ENCODE assay signal across 9 mouse cellular contexts in the genomic region with DNA sequence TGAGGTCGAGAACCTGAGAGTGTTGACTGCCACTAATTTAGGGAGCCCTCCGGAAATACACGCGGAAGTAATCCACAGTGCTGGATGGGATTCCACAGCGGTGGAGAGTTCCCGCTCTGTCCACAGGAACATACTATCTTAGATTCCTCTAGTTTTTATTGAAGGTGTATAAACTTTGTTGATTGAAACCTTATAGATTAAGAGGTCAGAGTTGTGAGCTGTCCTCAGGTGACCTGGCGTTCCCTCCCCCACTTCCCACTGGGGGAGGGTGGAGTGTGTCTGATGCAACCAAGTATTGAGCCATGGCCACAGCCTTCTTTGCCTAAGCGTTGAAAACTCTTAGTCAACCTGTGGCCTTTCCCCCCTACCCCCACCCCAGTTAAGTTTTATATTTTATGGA. TPM values are rescaled to one million over a fixed set of nuclear protein-coding genes. Genes with fewer than 3 reads are reported as not detected.
A peak's percentile ranks its signal among the peaks of the same experiment; 100 is the strongest.
DNase-seq lines count a peak whose midpoint lies in the region; ATAC-seq and TF ChIP-seq lines count a peak whose summit lies in the region.
"Had no signal": no experiment of that assay in that cellular context is flagged by ENCODE, and none has a peak within 500 bp of the region (broad histone marks: within the 10 kb centered on the region; RNA-seq: fewer than 3 reads in every experiment).

No protein-coding gene starts in this region.

- DNase-seq in kidney, postnatal 0 days (ENCODE audit: low spot score): no peak
- DNase-seq in urinary bladder, postnatal 4 days (ENCODE audit: low spot score in 2 of 2): no peak
- no peak for DNase-seq in urinary bladder, adult 2 months (ENCODE audit: low spot score)
- DNase-seq in left cerebral cortex, adult 11 months (ENCODE audit: low spot score): no peak

- H3K4me1 ChIP-seq in E14TG2a.4 (replicated peaks; ENCODE audit: low read depth, low read length): peaks cover 78% of the 10 kb centered on the region
- H3K4me1 ChIP-seq in embryonic facial prominence, embryonic 13.5 days: peaks cover 49% of the 10 kb centered on the region
- peaks cover 28% of the 10 kb centered on the region for H3K4me1 ChIP-seq in kidney, postnatal 0 days (replicated peaks; ENCODE audit: insufficient read depth, low read length)
- peaks cover 45% of the 10 kb centered on the region for H3K4me1 ChIP-seq in midbrain, embryonic 12.5 days

- H3K9me3 ChIP-seq in E14TG2a.4 (ENCODE audit: low read length): peaks cover 35% of the 10 kb centered on the region
- H3K9me3 ChIP-seq in embryonic facial prominence, embryonic 13.5 days: no peaks in the 10 kb centered on the region
- no peaks in the 10 kb centered on the region for H3K9me3 ChIP-seq in kidney, postnatal 0 days (replicated peaks; ENCODE audit: low read length)
- no peaks in the 10 kb centered on the region for H3K9me3 ChIP-seq in midbrain, embryonic 12.5 days
- H3K9me3 ChIP-seq: heart, embryonic 15.5 days had no signal

- H3K27me3 ChIP-seq in E14TG2a.4 (ENCODE audit: insufficient read depth, low read length): no peaks in the 10 kb centered on the region
- peaks cover 9% of the 10 kb centered on the region; the same call in 1 of the 2 replicates for H3K27me3 ChIP-seq in embryonic facial prominence, embryonic 13.5 days
- H3K27me3 ChIP-seq in kidney, postnatal 0 days (ENCODE audit: insufficient read depth, low read length): no peaks in the 10 kb centered on the region
- H3K27me3 ChIP-seq in midbrain, embryonic 12.5 days: peaks cover 10% of the 10 kb centered on the region; the same call in 1 of the 2 replicates
- H3K27me3 ChIP-seq: heart, embryonic 15.5 days had no signal

- 79% methylated on average over 8 of the region's 8 CpGs for WGBS in embryonic facial prominence, embryonic 13.5 days
- 31% methylated on average over 8 of the region's 8 CpGs for WGBS in kidney, postnatal 0 days
- 86% methylated on average over 8 of the region's 8 CpGs for WGBS in midbrain, embryonic 12.5 days

- no peak for ATAC-seq in embryonic facial prominence, embryonic 13.5 days (ENCODE audit: insufficient number of reproducible peaks, insufficient read depth, low FRiP score, low TSS enrichment, low read depth)
- ATAC-seq in kidney, postnatal 0 days (replicated peaks; ENCODE audit: low FRiP score, low read depth): no peak
- ATAC-seq in midbrain, embryonic 12.5 days (ENCODE audit: low FRiP score, low read depth): no peak
- ATAC-seq in megakaryocyte-erythroid progenitor cell, adult 5-6 weeks (replicated peaks; ENCODE audit: low FRiP score, low TSS enrichment, poor library complexity, severe bottlenecking): no peak

- TF ChIP-seq CTCF in E14TG2a.4 (conservative IDR thresholded peaks at IDR 0.05; ENCODE audit: low read length): no peak
- TF ChIP-seq CTCF in kidney, postnatal 0 days (IDR thresholded peaks at IDR 0.05; ENCODE audit: low read depth): no peak

- no peak overlapping the region for H3K9ac ChIP-seq in embryonic facial prominence, embryonic 13.5 days
- peak overlapping the region; percentile 99 for H3K9ac ChIP-seq in kidney, postnatal 0 days (ENCODE audit: low read depth, low read length)
- H3K9ac ChIP-seq in midbrain, embryonic 12.5 days (replicated peaks): no peak overlapping the region

- peak overlapping the region; percentile 89 for H3K4me3 ChIP-seq in E14TG2a.4 (replicated peaks; ENCODE audit: low read length)
- H3K4me3 ChIP-seq in embryonic facial prominence, embryonic 13.5 days: no peak overlapping the region
- peak overlapping the region; percentile 92 for H3K4me3 ChIP-seq in kidney, postnatal 0 days (replicated peaks; ENCODE audit: low read depth, low read length)
- 0 out of 2 replicates have a peak overlapping the region, but pooled peaks have one; percentile 83 for H3K4me3 ChIP-seq in midbrain, embryonic 12.5 days

- peak overlapping the region; percentile 91; the same call in 1 of the 2 replicates for H3K4me2 ChIP-seq in embryonic facial prominence, embryonic 13.5 days
- peak overlapping the region; percentile 92 for H3K4me2 ChIP-seq in kidney, postnatal 0 days (ENCODE audit: low read length)
- peak overlapping the region; percentile 87 for H3K4me2 ChIP-seq in midbrain, embryonic 12.5 days (replicated peaks)

- H3K36me3 ChIP-seq in E14TG2a.4 (ENCODE audit: insufficient read depth, low read length): peaks cover 46% of the 10 kb centered on the region
- no peaks in the 10 kb centered on the region for H3K36me3 ChIP-seq in embryonic facial prominence, embryonic 13.5 days
- H3K36me3 ChIP-seq in kidney, postnatal 0 days (ENCODE audit: insufficient read depth, low read length): no peaks in the 10 kb centered on the region
- 0 out of 2 replicates have a peak, but pooled peaks cover 5% of the 10 kb centered on the region for H3K36me3 ChIP-seq in midbrain, embryonic 12.5 days
- H3K36me3 ChIP-seq: heart, embryonic 15.5 days had no signal

- H3K27ac ChIP-seq in embryonic facial prominence, embryonic 13.5 days: no peak overlapping the region
- H3K27ac ChIP-seq in kidney, postnatal 0 days: peak overlapping the region; percentile 99; the same call in 1 of the 2 replicates
- no peak overlapping the region for H3K27ac ChIP-seq in midbrain, embryonic 12.5 days (replicated peaks)
- H3K27ac ChIP-seq: heart, embryonic 15.5 days had no signal

RNA-seq across cellular contexts. Expression of a gene that starts 2.1 kb away (rescaled TPM):
- 19.4 and 20.1 TPM in 2 replicates for polyA plus RNA-seq in embryonic facial prominence, embryonic 13.5 days (2015; fragmentation: Nextera tagmentation; extraction: Ambion mirVana)
- 32.5 and 34.6 TPM in 2 replicates for polyA plus RNA-seq in kidney, postnatal 0 days (2015; fragmentation: Nextera tagmentation; extraction: Ambion mirVana)
- 34.7 and 35.7 TPM in 2 replicates for polyA plus RNA-seq in midbrain, embryonic 12.5 days (2016; fragmentation: Nextera tagmentation; extraction: Ambion mirVana)
- 2.2 and 5.6 TPM in 2 replicates for polyA plus RNA-seq in urinary bladder, adult 2 months (2012; rRNA removed)
- total RNA-seq in megakaryocyte-erythroid progenitor cell, adult 5-6 weeks (2014; fragmentation: Nextera tagmentation): 26.5 and 30.9 TPM in 2 replicates
- 8.1 and 11.3 TPM in 2 replicates for total RNA-seq in megakaryocyte-erythroid progenitor cell, adult 5-6 weeks (2017)
